Mouse (Mus musculus) megakaryocyte, embryonic 14.5 days (primary cell): Measurements from ENCODE around the gene Capns1. TPM values are rescaled to one million over a fixed set of nuclear protein-coding genes. Genes with fewer than 3 reads are reported as not detected.
A peak's percentile ranks its signal among the peaks of the same experiment; 100 is the strongest.

Source experiments
- H3K27me3 ChIP-seq: replicated peaks from 2 replicates; pipeline ENCODE3; 2012; ENCODE audit warnings: inconsistent platforms
- H3K36me3 ChIP-seq: replicated peaks from 2 replicates; pipeline ENCODE3; 2012; ENCODE audit warnings: low read length, inconsistent platforms, mixed read lengths
- H3K4me1 ChIP-seq: 2 replicates; pipeline ENCODE4 v1.6.1; 2012; ENCODE audit warnings: inconsistent platforms
- H3K4me3 ChIP-seq: replicated peaks from 2 replicates; pipeline ENCODE3; 2012; ENCODE audit warnings: moderate library complexity, mild to moderate bottlenecking, inconsistent platforms
- H3K9me3 ChIP-seq: 2 replicates; pipeline ENCODE4 v1.6.1; 2012; ENCODE audit warnings: inconsistent platforms
- FLI1 ChIP-seq: IDR thresholded peaks from 2 replicates; pipeline ENCODE4 v1.6.1; 2012; ENCODE audit warnings: low read length, inconsistent platforms, mixed read lengths
- GATA1 ChIP-seq: IDR thresholded peaks from 3 replicates; pipeline ENCODE4 v1.6.1; 2012; ENCODE audit warnings: mixed read lengths, low read length, inconsistent platforms, borderline replicate concordance
- polyA plus RNA-seq: library from polyadenylated mRNA; stranded (reverse); fragments of >175 nt; gene quantifications from 2 replicates; pipeline ENCODE4 v1.2.3, GENCODE M21; 2012; ENCODE audit warnings: low replicate concordance; ENCODE audit not compliant: insufficient read depth

Gene Capns1
- polyA plus RNA-seq, 1 experiment, result 208 TPM

GRCm38 (mm10) chr7:30178256-30178655 lies 20.4 kb downstream of the Capns1 start:
- no peaks in the 10 kb centered on the region for H3K9me3 ChIP-seq
- TF ChIP-seq GATA1, result no peak
- no peak for TF ChIP-seq FLI1
- H3K36me3 ChIP-seq, result peaks cover 46% of the 10 kb centered on the region
- no peak overlapping the region for H3K4me3 ChIP-seq
- peaks cover 13% of the 10 kb centered on the region for H3K4me1 ChIP-seq
- no peaks in the 10 kb centered on the region for H3K27me3 ChIP-seq

GRCm38 (mm10) chr7:30176474-30176873 lies 22.1 kb downstream of the Capns1 start:
- Histone ChIP-seq H3K36me3 (peaks cover 39% of the 10 kb centered on the region), H3K27me3 (no peaks in the 10 kb centered on the region), H3K4me1 (peaks cover 10% of the 10 kb centered on the region), H3K9me3 (no peaks in the 10 kb centered on the region), H3K4me3 (peak overlapping the region; percentile 23)
- TF ChIP-seq GATA1 (no peak), FLI1 (no peak)

GRCm38 (mm10) chr7:30170283-30170951 lies 28.2 kb downstream of the Capns1 start:
- peak overlapping the region; percentile 97 for H3K4me3 ChIP-seq
- peaks cover 30% of the 10 kb centered on the region for H3K4me1 ChIP-seq
- TF ChIP-seq FLI1 (no peak), GATA1 (no peak)
- H3K9me3 ChIP-seq, result peaks cover 10% of the 10 kb centered on the region; the same call in 1 of the 2 replicates
- H3K36me3 ChIP-seq, result peaks cover 28% of the 10 kb centered on the region
- no peaks in the 10 kb centered on the region for H3K27me3 ChIP-seq

- peak within 1 kb of the TSS; percentile 97 for H3K4me3 ChIP-seq
- TF ChIP-seq GATA1 (peak; percentile 76; the same call in 2 of the 3 replicates), FLI1 (no peak)
- H3K27me3 ChIP-seq, result no peaks in the 10 kb centered on the region
- H3K4me1 ChIP-seq, result peaks cover 30% of the 10 kb centered on the region
- peaks cover 35% of the 10 kb centered on the region for H3K36me3 ChIP-seq
- peaks cover 15% of the 10 kb centered on the region for H3K9me3 ChIP-seq
Observed at GRCm38 (mm10) chr7:30169583-30170282, 28.9 kb downstream of the Capns1 start, which contains the start of gene Zfp146. Gene Zfp146 (minus strand): TSS chr7:30169750.

- H3K36me3 ChIP-seq, result peaks cover 42% of the 10 kb centered on the region
- H3K4me1 ChIP-seq, result peaks cover 30% of the 10 kb centered on the region
- H3K27me3 ChIP-seq, result no peaks in the 10 kb centered on the region
- peaks cover 17% of the 10 kb centered on the region for H3K9me3 ChIP-seq
- TF ChIP-seq GATA1 (no peak), FLI1 (no peak)
- peak overlapping the region; percentile 97 for H3K4me3 ChIP-seq
Observed at GRCm38 (mm10) chr7:30168914-30169582, 29.6 kb downstream of the Capns1 start.

GRCm38 (mm10) chr7:30164745-30165144 lies 33.9 kb downstream of the Capns1 start:
- peaks cover 56% of the 10 kb centered on the region for H3K9me3 ChIP-seq
- no peaks in the 10 kb centered on the region for H3K27me3 ChIP-seq
- H3K36me3 ChIP-seq, result peaks cover 79% of the 10 kb centered on the region
- TF ChIP-seq FLI1 (no peak), GATA1 (no peak)
- H3K4me1 ChIP-seq, result peaks cover 20% of the 10 kb centered on the region
- no peak overlapping the region for H3K4me3 ChIP-seq

GRCm38 (mm10) chr7:30163113-30163512 lies 35.5 kb downstream of the Capns1 start:
- Histone ChIP-seq H3K4me1 (peaks cover 16% of the 10 kb centered on the region), H3K36me3 (peaks cover 95% of the 10 kb centered on the region), H3K27me3 (no peaks in the 10 kb centered on the region), H3K4me3 (no peak overlapping the region), H3K9me3 (peaks cover 71% of the 10 kb centered on the region)
- TF ChIP-seq FLI1, result no peak
- TF ChIP-seq GATA1, result no peak

GRCm38 (mm10) chr7:30155507-30155906 lies 43.1 kb downstream of the Capns1 start:
- peaks cover 93% of the 10 kb centered on the region for H3K36me3 ChIP-seq

GRCm38 (mm10) chr7:30154040-30154439 lies 44.6 kb downstream of the Capns1 start:
- Histone ChIP-seq H3K4me3 (no peak overlapping the region), H3K4me1 (no peaks in the 10 kb centered on the region), H3K36me3 (peaks cover 93% of the 10 kb centered on the region), H3K27me3 (no peaks in the 10 kb centered on the region), H3K9me3 (peaks cover 90% of the 10 kb centered on the region)
- TF ChIP-seq FLI1 (no peak), GATA1 (no peak)

More at GRCm38 (mm10) chr7:30155507-30155906, 43.1 kb downstream of the Capns1 start:
- TF ChIP-seq GATA1, result no peak
- no peak for TF ChIP-seq FLI1
- Histone ChIP-seq H3K27me3 (no peaks in the 10 kb centered on the region), H3K4me3 (no peak overlapping the region), H3K4me1 (no peaks in the 10 kb centered on the region), H3K9me3 (peaks cover 86% of the 10 kb centered on the region)

- H3K4me3 ChIP-seq, result peak overlapping the region; percentile 11
- H3K4me1 ChIP-seq, result no peaks in the 10 kb centered on the region
- TF ChIP-seq GATA1 (no peak), FLI1 (no peak)
- peaks cover 6% of the 10 kb centered on the region for H3K27me3 ChIP-seq
- H3K36me3 ChIP-seq, result peaks cover 79% of the 10 kb centered on the region
- H3K9me3 ChIP-seq, result peaks cover 92% of the 10 kb centered on the region
Observed at GRCm38 (mm10) chr7:30147011-30147410, 51.6 kb downstream of the Capns1 start.
